8 mouse cellular contexts compared by ENCODE assay signal in genomic region chr6:48745959-48746889, GRCm38 (mm10). TPM values are rescaled to one million over a fixed set of nuclear protein-coding genes. Genes with fewer than 3 reads are reported as not detected.
DNase-seq lines count a peak whose midpoint lies in the region; ATAC-seq lines count a peak whose summit lies in the region.

Gene Gimap5, plus strand, starts transcription at chr6:48746197.

- H3K36me3 ChIP-seq in heart, embryonic 13.5 days = peaks cover 3% of the 10 kb centered on the region; the same call in 1 of the 2 replicates
- no peaks in the 10 kb centered on the region for H3K36me3 ChIP-seq in kidney, embryonic 16.5 days (ENCODE audit: insufficient read depth, low read length)
- no peaks in the 10 kb centered on the region for H3K36me3 ChIP-seq in stomach, embryonic 14.5 days (ENCODE audit: control insufficient read depth, insufficient read depth, low read length)

- H3K9me3 ChIP-seq in heart, embryonic 13.5 days = no peaks in the 10 kb centered on the region
- H3K9me3 ChIP-seq in kidney, embryonic 16.5 days (ENCODE audit: low read length) = no peaks in the 10 kb centered on the region
- H3K9me3 ChIP-seq in stomach, embryonic 14.5 days (ENCODE audit: control insufficient read depth, low read depth, low read length) = no peaks in the 10 kb centered on the region

- H3K27ac ChIP-seq in heart, embryonic 13.5 days (replicated peaks) = peak within 1 kb of the TSS; percentile 79
- peak within 1 kb of the TSS; percentile 87 for H3K27ac ChIP-seq in kidney, embryonic 16.5 days (ENCODE audit: low read length)
- peak within 1 kb of the TSS; percentile 18; the same call in 1 of the 2 replicates for H3K27ac ChIP-seq in stomach, embryonic 14.5 days (ENCODE audit: low read length)

- peak within 1 kb of the TSS; percentile 31 for H3K4me3 ChIP-seq in heart, embryonic 13.5 days
- H3K4me3 ChIP-seq in kidney, embryonic 16.5 days (ENCODE audit: low read length) = peak within 1 kb of the TSS; percentile 37
- no peak within 1 kb of the TSS for H3K4me3 ChIP-seq in stomach, embryonic 14.5 days (ENCODE audit: low read depth, low read length)

- H3K4me2 ChIP-seq in heart, embryonic 13.5 days = peak within 1 kb of the TSS; percentile 50
- peak within 1 kb of the TSS; percentile 31 for H3K4me2 ChIP-seq in kidney, embryonic 16.5 days (replicated peaks; ENCODE audit: low read depth, low read length)
- 0 out of 2 replicates have a peak within 1 kb of the TSS, but pooled peaks have one; percentile 13 for H3K4me2 ChIP-seq in stomach, embryonic 14.5 days (replicated peaks; ENCODE audit: low read depth, low read length)

- no peak; the same call in 1 of the 2 replicates for ATAC-seq in heart, embryonic 13.5 days (ENCODE audit: extremely low read depth, insufficient number of reproducible peaks, low FRiP score, low TSS enrichment)
- peak; percentile 32; the same call in 1 of the 2 replicates for ATAC-seq in kidney, embryonic 16.5 days (ENCODE audit: low FRiP score, low TSS enrichment)
- ATAC-seq in stomach, embryonic 14.5 days (ENCODE audit: insufficient number of reproducible peaks, insufficient read depth, low FRiP score, low read depth) = no peak

- H3K9ac ChIP-seq in heart, embryonic 13.5 days = peak within 1 kb of the TSS; percentile 63
- H3K9ac ChIP-seq in kidney, embryonic 16.5 days (replicated peaks; ENCODE audit: low read length) = peak within 1 kb of the TSS; percentile 58
- no peak within 1 kb of the TSS for H3K9ac ChIP-seq in stomach, embryonic 14.5 days (replicated peaks; ENCODE audit: low read depth, low read length)

- 25% methylated on average over 16 of the region's 16 CpGs for WGBS in heart, embryonic 13.5 days
- WGBS in kidney, embryonic 16.5 days = 41% methylated on average over 16 of the region's 16 CpGs
- 48% methylated on average over 16 of the region's 16 CpGs for WGBS in stomach, embryonic 14.5 days

- peaks cover 27% of the 10 kb centered on the region for H3K4me1 ChIP-seq in heart, embryonic 13.5 days
- peaks cover 15% of the 10 kb centered on the region for H3K4me1 ChIP-seq in kidney, embryonic 16.5 days (ENCODE audit: insufficient read depth, low read length)
- H3K4me1 ChIP-seq in stomach, embryonic 14.5 days (ENCODE audit: control insufficient read depth, insufficient read depth, low read length) = peaks cover 19% of the 10 kb centered on the region

- peaks cover 45% of the 10 kb centered on the region for H3K27me3 ChIP-seq in heart, embryonic 13.5 days (replicated peaks)
- peaks cover 11% of the 10 kb centered on the region for H3K27me3 ChIP-seq in kidney, embryonic 16.5 days (ENCODE audit: insufficient read depth, low read length)
- H3K27me3 ChIP-seq in stomach, embryonic 14.5 days (ENCODE audit: control insufficient read depth, insufficient read depth, low read length) = peaks cover 9% of the 10 kb centered on the region; the same call in 1 of the 2 replicates

- peak; percentile 52 for DNase-seq in 3T3-L1 (ENCODE audit: low read depth, low spot score)
- DNase-seq in CD8-positive naive resting alpha-beta T cell, adult 2 months (ENCODE audit: low read depth in 2 of 2, low spot score in 2 of 2) = peak; percentile 71 to 80
- peak; percentile 40 for DNase-seq in c-Kit-positive CD71-negative TER-119-negative erythroid progenitor cells, embryonic 14.5 days (ENCODE audit: low read depth)
- DNase-seq in lung, postnatal 36 days = peak; percentile 80
- DNase-seq in urinary bladder, adult 18-20 months (ENCODE audit: low spot score in 2 of 2) = no peak

RNA-seq across cellular contexts. Expression of gene Gimap5, which starts in this region (rescaled TPM):
- 7.2 and 8.2 TPM in 2 replicates for polyA plus RNA-seq in heart, embryonic 13.5 days (2015; fragmentation: Nextera tagmentation; extraction: Ambion mirVana)
- 18.0 and 19.9 TPM in 2 replicates for polyA plus RNA-seq in kidney, embryonic 16.5 days (2015; fragmentation: Nextera tagmentation; extraction: Ambion mirVana)
- 5.5 and 8.2 TPM in 2 replicates for polyA plus RNA-seq in stomach, embryonic 14.5 days (2014; fragmentation: Nextera tagmentation; extraction: Ambion mirVana)

Comparison
In these comparisons a context has a peak if more than half of its experiments do, and no peak if none do; other contexts are left out.
1. DNase-seq: peak in 3T3-L1 (single experiment), CD8-positive naive resting alpha-beta T cell, adult 2 months (2 of 2), c-Kit-positive CD71-negative TER-119-negative erythroid progenitor cells, embryonic 14.5 days (single experiment) and lung, postnatal 36 days (single experiment); none in urinary bladder, adult 18-20 months (0 of 2).
2. H3K27ac ChIP-seq: peak in every context shown above with its lines; median percentile 87 in kidney, embryonic 16.5 days; 79 in heart, embryonic 13.5 days; 18 in stomach, embryonic 14.5 days.
3. Peak in every context shown above with its lines, with median percentiles within 50 percentile points of each other: H3K4me2 ChIP-seq.